Mouse (Mus musculus): ENCODE data around the gene Tab1. TPM values are rescaled to one million over a fixed set of nuclear protein-coding genes. Genes with fewer than 3 reads are reported as not detected.

The Tab1 gene
- polyA plus RNA-seq, 1 experiment, result not detected

DNA sequence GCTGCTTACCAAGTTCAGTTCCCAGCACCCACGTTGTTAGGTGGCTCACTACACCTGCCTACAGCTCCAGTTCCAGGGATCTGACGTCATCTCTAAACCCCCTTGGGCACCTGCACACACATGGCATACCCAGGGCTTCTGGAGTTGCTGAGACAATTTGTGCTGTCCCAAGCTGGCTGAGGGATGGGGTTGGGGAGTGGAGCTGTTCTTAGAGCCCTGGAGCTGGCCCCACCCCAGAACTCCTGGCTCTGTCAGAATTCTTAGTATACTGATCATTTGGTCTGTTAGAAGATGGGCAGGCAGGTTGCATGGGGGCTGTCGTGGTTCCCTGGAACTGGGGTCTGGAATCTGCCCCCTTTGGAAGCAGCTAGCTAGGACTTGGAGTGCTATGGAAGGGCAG is 32.7 kb upstream of the Tab1 start:
- no peak overlapping the region for H3K4me3 ChIP-seq (ENCODE audit: insufficient read depth, low read depth, low read length)
- TF ChIP-seq CTCF (IDR thresholded peaks at IDR 0.05; ENCODE audit: insufficient read depth, low read depth, low read length) (no peak), POLR2A (IDR thresholded peaks at IDR 0.05; ENCODE audit: insufficient read depth, low read depth, low read length) (no peak)
- H3K4me1 ChIP-seq (ENCODE audit: control insufficient read depth, insufficient read depth, low read length), result peaks cover 80% of the 10 kb centered on the region
- WGBS, result 70% methylated on average over 3 of the region's 3 CpGs
- H3K27ac ChIP-seq (ENCODE audit: insufficient read depth, low read depth, low read length), result peak overlapping the region; percentile 36; the same call in 1 of the 2 replicates

- H3K4me3 ChIP-seq (ENCODE audit: insufficient read depth, low read depth, low read length), result no peak overlapping the region
- peaks cover 76% of the 10 kb centered on the region for H3K4me1 ChIP-seq (ENCODE audit: control insufficient read depth, insufficient read depth, low read length)
- 54% methylated on average over 10 of the region's 10 CpGs for WGBS
- H3K27ac ChIP-seq (ENCODE audit: insufficient read depth, low read depth, low read length), result peak overlapping the region; percentile 36; the same call in 1 of the 2 replicates
- TF ChIP-seq POLR2A (IDR thresholded peaks at IDR 0.05; ENCODE audit: insufficient read depth, low read depth, low read length) (no peak), CTCF (IDR thresholded peaks at IDR 0.05; ENCODE audit: insufficient read depth, low read depth, low read length) (no peak)
Measured at GRCm38 (mm10) chr15:80100871-80101270, 32.1 kb upstream of the Tab1 start.

- WGBS, result 85% methylated on average over 6 of the region's 6 CpGs
- Histone ChIP-seq H3K27ac (ENCODE audit: insufficient read depth, low read depth, low read length) (no peak overlapping the region), H3K4me1 (ENCODE audit: control insufficient read depth, insufficient read depth, low read length) (peaks cover 70% of the 10 kb centered on the region), H3K4me3 (ENCODE audit: insufficient read depth, low read depth, low read length) (no peak overlapping the region)
- no peak for TF ChIP-seq POLR2A (IDR thresholded peaks at IDR 0.05; ENCODE audit: insufficient read depth, low read depth, low read length)
- no peak for TF ChIP-seq CTCF (IDR thresholded peaks at IDR 0.05; ENCODE audit: insufficient read depth, low read depth, low read length)
Measured at GRCm38 (mm10) chr15:80101503-80101902, 31.4 kb upstream of the Tab1 start.

GRCm38 (mm10) chr15:80102495-80102894 is 30.4 kb upstream of the Tab1 start:
- Histone ChIP-seq H3K27ac (ENCODE audit: insufficient read depth, low read depth, low read length) (no peak overlapping the region), H3K4me3 (ENCODE audit: insufficient read depth, low read depth, low read length) (no peak overlapping the region), H3K4me1 (ENCODE audit: control insufficient read depth, insufficient read depth, low read length) (peaks cover 60% of the 10 kb centered on the region)
- no peak for TF ChIP-seq CTCF (IDR thresholded peaks at IDR 0.05; ENCODE audit: insufficient read depth, low read depth, low read length)
- TF ChIP-seq POLR2A (IDR thresholded peaks at IDR 0.05; ENCODE audit: insufficient read depth, low read depth, low read length), result no peak
- WGBS, result 85% methylated on average over 6 of the region's 6 CpGs

DNA sequence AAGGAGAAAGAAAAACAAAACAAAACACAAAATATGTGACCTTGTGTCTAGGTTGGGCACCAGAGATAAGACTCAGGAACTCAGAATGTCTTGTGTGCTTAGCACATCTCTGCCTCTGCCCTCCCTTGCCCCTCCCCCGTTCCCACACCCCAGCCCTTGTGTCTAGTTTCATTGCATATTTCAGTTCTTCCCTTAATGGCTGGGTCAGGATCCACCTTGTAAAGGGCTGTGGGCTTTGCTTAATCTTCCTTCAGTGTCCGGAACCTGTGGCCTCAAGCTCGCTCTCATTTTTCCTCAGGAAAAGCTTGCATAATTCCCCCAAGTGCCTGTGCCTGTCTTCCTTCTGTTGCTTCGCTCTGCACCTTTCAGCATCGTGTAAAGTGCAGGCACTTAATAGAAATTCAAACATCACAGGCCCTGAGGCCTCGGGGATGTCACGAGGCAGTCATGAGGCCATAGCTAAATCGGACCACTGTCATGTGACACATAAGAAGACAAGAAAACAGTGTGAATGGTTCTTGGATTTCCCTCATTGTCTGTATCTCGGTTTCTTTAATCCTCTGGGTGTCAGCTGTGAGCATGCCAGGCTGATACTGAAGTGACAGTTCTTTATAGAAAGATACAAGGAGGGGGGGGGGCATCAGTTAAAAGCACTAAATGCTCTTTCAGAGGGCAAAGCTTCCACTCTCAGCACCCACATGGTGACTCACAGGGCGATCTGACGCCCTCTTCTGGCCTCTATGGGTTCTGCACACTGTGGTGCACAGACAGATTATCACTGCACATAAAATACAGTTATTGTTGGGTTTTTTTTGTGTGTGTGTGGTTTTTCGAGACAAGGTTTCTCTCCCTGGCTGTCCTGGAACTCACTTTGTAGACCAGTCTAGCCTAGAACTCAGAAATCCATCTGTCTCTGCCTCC is 27.2 kb upstream of the Tab1 start:
- Histone ChIP-seq H3K4me1 (ENCODE audit: control insufficient read depth, insufficient read depth, low read length) (peaks cover 33% of the 10 kb centered on the region), H3K27ac (ENCODE audit: insufficient read depth, low read depth, low read length) (no peak overlapping the region), H3K4me3 (ENCODE audit: insufficient read depth, low read depth, low read length) (no peak overlapping the region)
- 74% methylated on average over 12 of the region's 12 CpGs for WGBS
- TF ChIP-seq POLR2A (IDR thresholded peaks at IDR 0.05; ENCODE audit: insufficient read depth, low read depth, low read length) (no peak), CTCF (IDR thresholded peaks at IDR 0.05; ENCODE audit: insufficient read depth, low read depth, low read length) (no peak)

DNA sequence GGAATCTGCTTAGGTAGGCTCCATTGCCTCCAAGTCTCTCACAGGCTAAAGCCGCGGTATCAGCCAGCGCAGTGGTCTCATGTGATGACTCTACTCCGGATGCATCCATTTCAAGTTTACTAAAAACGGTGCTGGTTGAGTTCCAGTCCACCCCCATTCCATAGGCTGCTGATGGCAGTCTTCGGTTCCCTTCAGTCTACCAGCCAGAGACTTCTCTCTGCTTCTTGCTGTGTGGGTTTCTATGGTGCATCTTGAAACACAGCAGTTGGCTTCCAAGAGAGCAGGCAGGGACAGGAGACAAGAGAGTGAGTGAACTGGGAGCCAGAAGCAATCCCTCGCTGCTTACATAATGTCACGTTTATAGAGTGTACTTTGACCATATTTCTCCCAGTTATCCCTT is 25.8 kb upstream of the Tab1 start:
- Histone ChIP-seq H3K27ac (ENCODE audit: insufficient read depth, low read depth, low read length) (no peak overlapping the region), H3K4me1 (ENCODE audit: control insufficient read depth, insufficient read depth, low read length) (peaks cover 20% of the 10 kb centered on the region), H3K4me3 (ENCODE audit: insufficient read depth, low read depth, low read length) (no peak overlapping the region)
- WGBS, result 79% methylated on average over 8 of the region's 8 CpGs
- TF ChIP-seq POLR2A (IDR thresholded peaks at IDR 0.05; ENCODE audit: insufficient read depth, low read depth, low read length) (no peak), CTCF (IDR thresholded peaks at IDR 0.05; ENCODE audit: insufficient read depth, low read depth, low read length) (no peak)

DNA sequence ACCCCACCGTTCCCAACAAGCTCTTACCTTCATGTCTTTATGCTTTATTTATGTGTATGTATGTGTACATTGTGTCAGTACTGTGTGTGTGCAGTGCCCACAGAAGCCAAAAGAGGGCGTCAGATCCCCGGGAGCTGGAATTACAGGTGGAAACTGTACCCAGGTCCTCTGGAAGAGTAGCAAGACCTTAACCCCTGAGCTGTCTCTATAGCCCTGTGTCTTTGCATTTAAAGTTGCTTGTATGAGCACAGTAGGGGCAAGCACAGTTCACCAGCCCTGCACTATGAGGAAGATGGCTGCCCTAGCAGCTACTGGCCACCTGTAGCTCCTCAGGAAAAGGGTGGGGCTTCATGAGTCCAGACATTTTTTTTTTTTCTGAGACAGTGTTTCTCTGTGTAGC is 25.4 kb upstream of the Tab1 start:
- peaks cover 16% of the 10 kb centered on the region for H3K4me1 ChIP-seq (ENCODE audit: control insufficient read depth, insufficient read depth, low read length)
- WGBS, result 84% methylated on average over 3 of the region's 3 CpGs
- H3K4me3 ChIP-seq (ENCODE audit: insufficient read depth, low read depth, low read length), result no peak overlapping the region
- no peak for TF ChIP-seq CTCF (IDR thresholded peaks at IDR 0.05; ENCODE audit: insufficient read depth, low read depth, low read length)
- no peak for TF ChIP-seq POLR2A (IDR thresholded peaks at IDR 0.05; ENCODE audit: insufficient read depth, low read depth, low read length)
- H3K27ac ChIP-seq (ENCODE audit: insufficient read depth, low read depth, low read length), result no peak overlapping the region

DNA sequence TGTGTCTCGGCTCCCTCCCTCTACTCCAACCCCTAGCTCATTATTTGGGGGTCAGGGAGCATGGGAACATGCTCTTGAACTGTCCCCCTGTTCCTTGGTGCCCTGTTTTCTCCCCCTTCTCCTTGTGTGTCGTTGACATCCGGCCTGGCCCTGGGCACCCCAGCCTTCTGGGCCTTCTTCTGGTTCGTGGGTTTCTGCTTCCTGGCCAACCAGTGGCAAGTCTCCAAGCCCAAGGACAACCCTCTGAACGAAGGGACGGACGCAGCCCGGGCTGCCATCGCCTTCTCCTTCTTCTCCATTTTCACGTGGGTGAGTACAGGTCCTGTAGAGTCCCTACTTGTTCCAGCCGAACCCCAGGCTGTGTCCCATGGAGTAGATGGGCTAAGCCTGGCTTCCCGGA is 21.5 kb upstream of the Tab1 start:
- 83% methylated on average over 12 of the region's 12 CpGs for WGBS
- TF ChIP-seq CTCF (IDR thresholded peaks at IDR 0.05; ENCODE audit: insufficient read depth, low read depth, low read length) (no peak), POLR2A (IDR thresholded peaks at IDR 0.05; ENCODE audit: insufficient read depth, low read depth, low read length) (no peak)
- H3K4me1 ChIP-seq (ENCODE audit: control insufficient read depth, insufficient read depth, low read length), result no peaks in the 10 kb centered on the region
- no peak overlapping the region for H3K27ac ChIP-seq (ENCODE audit: insufficient read depth, low read depth, low read length)
- no peak overlapping the region for H3K4me3 ChIP-seq (ENCODE audit: insufficient read depth, low read depth, low read length)

- Histone ChIP-seq H3K4me3 (ENCODE audit: insufficient read depth, low read depth, low read length) (no peak overlapping the region), H3K27ac (ENCODE audit: insufficient read depth, low read depth, low read length) (no peak overlapping the region), H3K4me1 (ENCODE audit: control insufficient read depth, insufficient read depth, low read length) (no peaks in the 10 kb centered on the region)
- TF ChIP-seq POLR2A (IDR thresholded peaks at IDR 0.05; ENCODE audit: insufficient read depth, low read depth, low read length), result no peak
- no peak for TF ChIP-seq CTCF (IDR thresholded peaks at IDR 0.05; ENCODE audit: insufficient read depth, low read depth, low read length)
- 53% methylated on average over 2 of the region's 2 CpGs for WGBS
Measured at GRCm38 (mm10) chr15:80112499-80112898, 20.4 kb upstream of the Tab1 start.

Measured in olfactory bulb, adult 2 months (tissue).